Mouse (Mus musculus) liver (tissue): ENCODE results near the gene Arfgap2.

Experiments used
- DNase-seq: peaks from one replicate; pipeline ENCODE4 v3.0.0-alpha.2; 2020; ENCODE audit warnings: mixed read lengths

Gene Arfgap2

GRCm38 (mm10) chr2:91259493-91259892 is 5.3 kb upstream of the Arfgap2 start:
- DNase-seq = no peak

GRCm38 (mm10) chr2:91263692-91264660 is 798 bp upstream of the Arfgap2 start:
- no peak for DNase-seq

GRCm38 (mm10) chr2:91268042-91268441 is 3.3 kb downstream of the Arfgap2 start:
- no peak for DNase-seq

- peak; percentile 32 for DNase-seq
These were observed 3.9 kb downstream of the Arfgap2 start for GRCm38 (mm10) chr2:91268706-91269105.

GRCm38 (mm10) chr2:91269687-91270133 is 4.9 kb downstream of the Arfgap2 start:
- no peak for DNase-seq

GRCm38 (mm10) chr2:91278749-91279371 is 14.1 kb downstream of the Arfgap2 start:
- peak; percentile 56 for DNase-seq

GRCm38 (mm10) chr2:91279372-91279755 is 14.6 kb downstream of the Arfgap2 start:
- DNase-seq = no peak

GRCm38 (mm10) chr2:91281366-91281765 is 16.6 kb downstream of the Arfgap2 start:
- DNase-seq = no peak

- no peak for DNase-seq
These were observed 19.2 kb downstream of the Arfgap2 start for GRCm38 (mm10) chr2:91283972-91284371.

GRCm38 (mm10) chr2:91284375-91285199 is 19.8 kb downstream of the Arfgap2 start:
- no peak for DNase-seq

- DNase-seq = peak; percentile 79
These were observed 21.2 kb downstream of the Arfgap2 start for GRCm38 (mm10) chr2:91285885-91286505.

GRCm38 (mm10) chr2:91287563-91287962 is 22.8 kb downstream of the Arfgap2 start:
- no peak for DNase-seq

GRCm38 (mm10) chr2:91291197-91292007 is 26.6 kb downstream of the Arfgap2 start:
- DNase-seq = no peak

GRCm38 (mm10) chr2:91294226-91294625 is 29.5 kb downstream of the Arfgap2 start:
- DNase-seq = no peak

GRCm38 (mm10) chr2:91295895-91296294 is 31.1 kb downstream of the Arfgap2 start:
- DNase-seq = no peak

GRCm38 (mm10) chr2:91299156-91299555 is 34.4 kb downstream of the Arfgap2 start:
- no peak for DNase-seq

GRCm38 (mm10) chr2:91300784-91301183 is 36.0 kb downstream of the Arfgap2 start:
- DNase-seq = no peak

- DNase-seq = no peak
These were observed 37.1 kb downstream of the Arfgap2 start for GRCm38 (mm10) chr2:91301836-91302235.

- DNase-seq = no peak
These were observed 38.1 kb downstream of the Arfgap2 start for GRCm38 (mm10) chr2:91302845-91303244.

GRCm38 (mm10) chr2:91305926-91306325 is 41.2 kb downstream of the Arfgap2 start:
- no peak for DNase-seq

- DNase-seq = no peak
These were observed 41.8 kb downstream of the Arfgap2 start for GRCm38 (mm10) chr2:91306589-91306988.

- no peak for DNase-seq
These were observed 43.9 kb downstream of the Arfgap2 start for GRCm38 (mm10) chr2:91308680-91309079.
